Mouse (Mus musculus): Measurements from ENCODE around the gene 4930430A15Rik. TPM values are rescaled to one million over a fixed set of nuclear protein-coding genes. Genes with fewer than 3 reads are reported as not detected.

Gene 4930430A15Rik
- polyA plus RNA-seq (2012; rRNA removed) = not detected in 2 replicates

DNA sequence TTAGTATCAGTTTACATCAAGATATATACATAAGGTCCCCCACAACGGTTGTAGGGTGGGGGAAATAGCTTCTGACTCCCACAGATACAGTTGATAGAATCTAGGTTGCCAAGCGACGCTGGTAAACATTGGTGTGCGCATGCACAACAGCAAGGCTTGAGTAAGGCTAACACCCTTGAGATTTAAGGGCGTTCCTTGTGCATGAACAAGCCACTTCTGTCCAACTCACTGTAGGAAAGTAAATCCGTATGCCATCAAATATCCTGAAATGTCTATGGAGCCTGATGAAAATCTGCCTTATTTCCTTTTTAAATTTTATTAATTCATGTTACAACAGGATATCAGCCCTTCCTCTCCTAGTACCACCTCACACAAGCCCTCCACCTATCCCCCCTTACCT, at the start of gene 4930430A15Rik:
Gene 4930430A15Rik (minus strand): TSS at position 101 of the 400 bp plus-strand sequence.
- no peak for DNase-seq
- H3K4me3 ChIP-seq (ENCODE audit: control insufficient read depth, insufficient read depth, low read length) = no peak within 1 kb of the TSS
- no peaks in the 10 kb centered on the region for H3K36me3 ChIP-seq (ENCODE audit: control insufficient read depth, insufficient read depth, low read length)
- no peaks in the 10 kb centered on the region for H3K4me1 ChIP-seq (replicated peaks; ENCODE audit: control insufficient read depth, insufficient read depth, low read length)
- no peak within 1 kb of the TSS for H3K27ac ChIP-seq (ENCODE audit: control insufficient read depth, insufficient read depth, low read length)
- 89% methylated on average over 6 of the region's 6 CpGs for WGBS
- TF ChIP-seq POLR2A (IDR thresholded peaks at IDR 0.05; ENCODE audit: control insufficient read depth, extremely low read depth, insufficient read depth, low read length, poor library complexity) (no peak), CTCF (IDR thresholded peaks at IDR 0.05; ENCODE audit: borderline replicate concordance, control insufficient read depth, extremely low read depth, insufficient read depth, low read length, poor library complexity) (no peak)
- no peaks in the 10 kb centered on the region for H3K27me3 ChIP-seq (ENCODE audit: control insufficient read depth, insufficient read depth, low read length)

DNA sequence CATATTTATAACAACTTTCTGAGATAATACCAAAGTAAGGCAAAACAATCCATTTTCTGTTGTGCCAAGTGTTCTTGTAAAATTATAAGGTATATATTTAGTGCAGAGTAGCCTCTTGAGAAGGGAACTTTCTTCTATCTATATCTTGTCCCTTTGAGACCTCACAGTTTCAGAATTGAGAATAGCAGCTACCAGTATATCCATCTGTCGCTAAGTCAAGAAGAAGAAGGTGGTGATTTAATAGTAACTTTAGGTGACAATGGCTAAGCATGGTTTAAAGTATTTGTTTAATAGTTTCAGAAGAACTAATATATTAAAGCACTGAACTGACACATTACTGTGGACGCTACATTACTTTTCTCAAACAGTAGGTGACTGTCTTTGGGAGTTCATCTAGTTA, 44.6 kb upstream of the 4930430A15Rik start, which contains the start of gene Olfr1277:
Gene Olfr1277 (minus strand): TSS at position 101 of the 400 bp plus-strand sequence.
- H3K4me3 ChIP-seq (ENCODE audit: control insufficient read depth, insufficient read depth, low read length) = no peak within 1 kb of the TSS
- no peak within 1 kb of the TSS for H3K27ac ChIP-seq (ENCODE audit: control insufficient read depth, insufficient read depth, low read length)
- H3K4me1 ChIP-seq (replicated peaks; ENCODE audit: control insufficient read depth, insufficient read depth, low read length) = no peaks in the 10 kb centered on the region
- no peak for DNase-seq
- TF ChIP-seq POLR2A (IDR thresholded peaks at IDR 0.05; ENCODE audit: control insufficient read depth, extremely low read depth, insufficient read depth, low read length, poor library complexity) (no peak), CTCF (IDR thresholded peaks at IDR 0.05; ENCODE audit: borderline replicate concordance, control insufficient read depth, extremely low read depth, insufficient read depth, low read length, poor library complexity) (no peak)
- H3K27me3 ChIP-seq (ENCODE audit: control insufficient read depth, insufficient read depth, low read length) = no peaks in the 10 kb centered on the region
- WGBS = 88% methylated on average over 2 of the region's 2 CpGs
- no peaks in the 10 kb centered on the region for H3K36me3 ChIP-seq (ENCODE audit: control insufficient read depth, insufficient read depth, low read length)

DNA sequence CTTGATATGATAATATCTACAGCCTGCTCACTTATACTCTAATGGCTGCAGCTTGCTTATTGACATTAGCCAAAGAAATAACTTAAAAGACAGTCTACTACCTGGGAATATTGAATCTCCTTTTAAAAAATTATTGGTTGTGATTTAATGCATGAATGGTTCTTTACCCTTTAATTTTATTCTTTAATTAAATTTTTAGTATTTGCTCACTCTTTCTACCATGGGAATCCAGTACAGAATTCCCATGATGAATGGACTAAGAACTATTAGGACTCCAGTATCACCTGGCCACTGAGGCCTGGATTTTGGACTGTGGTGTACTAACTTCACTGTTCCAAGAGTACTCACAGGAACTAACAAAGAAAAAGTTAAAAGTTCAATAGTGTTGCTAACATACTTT, 24.8 kb upstream of the 4930430A15Rik start, which contains the start of gene Olfr1276:
Gene Olfr1276 (plus strand): TSS at position 301 of the 400 bp plus-strand sequence.
- no peaks in the 10 kb centered on the region for H3K36me3 ChIP-seq (ENCODE audit: control insufficient read depth, insufficient read depth, low read length)
- no peaks in the 10 kb centered on the region for H3K4me1 ChIP-seq (replicated peaks; ENCODE audit: control insufficient read depth, insufficient read depth, low read length)
- no peak for DNase-seq
- H3K4me3 ChIP-seq (ENCODE audit: control insufficient read depth, insufficient read depth, low read length) = no peak within 1 kb of the TSS
- no peak within 1 kb of the TSS for H3K27ac ChIP-seq (ENCODE audit: control insufficient read depth, insufficient read depth, low read length)
- no peaks in the 10 kb centered on the region for H3K27me3 ChIP-seq (ENCODE audit: control insufficient read depth, insufficient read depth, low read length)
- no peak for TF ChIP-seq POLR2A (IDR thresholded peaks at IDR 0.05; ENCODE audit: control insufficient read depth, extremely low read depth, insufficient read depth, low read length, poor library complexity)
- TF ChIP-seq CTCF (IDR thresholded peaks at IDR 0.05; ENCODE audit: borderline replicate concordance, control insufficient read depth, extremely low read depth, insufficient read depth, low read length, poor library complexity) = no peak

DNA sequence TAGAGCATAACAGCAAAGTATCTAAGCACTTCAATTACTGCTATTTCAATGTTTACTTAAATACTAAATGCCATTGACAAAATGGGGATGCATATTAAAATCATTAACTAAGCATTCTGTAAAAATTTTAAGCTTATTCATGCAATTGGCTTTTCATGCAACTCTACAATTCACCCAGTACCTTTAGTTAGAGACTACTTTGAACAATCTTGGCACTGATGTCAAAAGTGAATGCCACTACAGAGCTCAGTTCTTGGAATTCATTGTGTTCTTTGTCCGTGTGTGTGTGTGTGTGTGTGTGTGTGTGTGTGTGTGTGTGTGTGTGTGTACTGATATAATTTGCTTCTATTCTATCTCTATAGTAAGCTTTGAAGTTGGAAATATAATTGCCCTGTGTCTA, 5.8 kb upstream of the 4930430A15Rik start, which contains the start of gene Olfr1275:
Gene Olfr1275 (minus strand): TSS at position 101 of the 400 bp plus-strand sequence.
- Histone ChIP-seq H3K27ac (ENCODE audit: control insufficient read depth, insufficient read depth, low read length) (no peak within 1 kb of the TSS), H3K27me3 (ENCODE audit: control insufficient read depth, insufficient read depth, low read length) (no peaks in the 10 kb centered on the region), H3K36me3 (ENCODE audit: control insufficient read depth, insufficient read depth, low read length) (no peaks in the 10 kb centered on the region), H3K4me3 (ENCODE audit: control insufficient read depth, insufficient read depth, low read length) (no peak within 1 kb of the TSS), H3K4me1 (replicated peaks; ENCODE audit: control insufficient read depth, insufficient read depth, low read length) (no peaks in the 10 kb centered on the region)
- WGBS = 91% methylated on average over 1 of the region's 1 CpGs
- TF ChIP-seq CTCF (IDR thresholded peaks at IDR 0.05; ENCODE audit: borderline replicate concordance, control insufficient read depth, extremely low read depth, insufficient read depth, low read length, poor library complexity) (no peak), POLR2A (IDR thresholded peaks at IDR 0.05; ENCODE audit: control insufficient read depth, extremely low read depth, insufficient read depth, low read length, poor library complexity) (no peak)
- no peak for DNase-seq

DNA sequence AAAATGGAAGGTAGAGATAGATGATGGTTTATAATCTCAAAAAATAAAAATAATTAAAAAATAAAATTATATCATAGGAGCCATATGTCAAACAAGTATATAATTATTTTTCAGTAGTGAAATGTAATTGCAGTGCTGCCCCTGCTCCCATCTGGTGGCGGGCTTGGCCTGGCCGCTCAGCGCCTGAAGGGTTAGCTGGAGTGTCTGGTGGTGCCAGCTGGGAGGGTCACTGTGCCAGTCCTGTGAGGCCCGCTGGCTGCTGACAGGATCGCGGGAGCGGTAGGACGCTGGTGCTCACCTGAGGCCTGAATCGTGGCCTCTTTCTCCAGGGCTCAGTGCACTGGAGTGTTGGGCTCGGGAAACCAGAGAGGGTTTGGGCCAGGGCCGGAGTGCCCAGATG, 47.3 kb downstream of the 4930430A15Rik start:
- no peaks in the 10 kb centered on the region for H3K4me1 ChIP-seq (replicated peaks; ENCODE audit: control insufficient read depth, insufficient read depth, low read length)
- 97% methylated on average over 11 of the region's 11 CpGs for WGBS
- TF ChIP-seq POLR2A (IDR thresholded peaks at IDR 0.05; ENCODE audit: control insufficient read depth, extremely low read depth, insufficient read depth, low read length, poor library complexity) = no peak
- TF ChIP-seq CTCF (IDR thresholded peaks at IDR 0.05; ENCODE audit: borderline replicate concordance, control insufficient read depth, extremely low read depth, insufficient read depth, low read length, poor library complexity) = no peak

DNA sequence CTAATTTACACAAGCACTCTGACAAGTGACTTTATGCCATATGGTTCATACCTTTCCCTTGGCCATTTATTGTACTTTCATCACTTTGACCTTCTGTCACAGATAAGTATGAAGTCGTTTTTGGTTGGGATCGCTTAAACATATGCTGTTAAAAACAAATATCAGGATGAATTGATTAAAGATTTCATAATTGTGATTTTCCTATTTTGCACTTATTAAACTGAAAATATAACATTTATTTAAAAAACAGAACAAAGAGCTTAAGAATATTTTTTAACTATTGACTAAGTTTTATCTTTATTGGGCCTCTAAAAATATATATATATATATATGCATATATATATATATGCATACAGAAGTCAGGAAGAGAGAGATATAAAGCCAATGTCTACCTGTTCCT, 76.6 kb downstream of the 4930430A15Rik start, which contains the start of gene Gm15130:
Gene Gm15130 (minus strand): TSS at position 101 of the 400 bp plus-strand sequence.
- DNase-seq = no peak
- no peak within 1 kb of the TSS for H3K27ac ChIP-seq (ENCODE audit: control insufficient read depth, insufficient read depth, low read length)
- TF ChIP-seq CTCF (IDR thresholded peaks at IDR 0.05; ENCODE audit: borderline replicate concordance, control insufficient read depth, extremely low read depth, insufficient read depth, low read length, poor library complexity) (no peak), POLR2A (IDR thresholded peaks at IDR 0.05; ENCODE audit: control insufficient read depth, extremely low read depth, insufficient read depth, low read length, poor library complexity) (no peak)
- H3K4me3 ChIP-seq (ENCODE audit: control insufficient read depth, insufficient read depth, low read length) = no peak within 1 kb of the TSS
- H3K27me3 ChIP-seq (ENCODE audit: control insufficient read depth, insufficient read depth, low read length) = no peaks in the 10 kb centered on the region
- no peaks in the 10 kb centered on the region for H3K4me1 ChIP-seq (replicated peaks; ENCODE audit: control insufficient read depth, insufficient read depth, low read length)
- 86% methylated on average over 2 of the region's 2 CpGs for WGBS
- no peaks in the 10 kb centered on the region for H3K36me3 ChIP-seq (ENCODE audit: control insufficient read depth, insufficient read depth, low read length)

More for the DNA sequence above, 47.3 kb downstream of the 4930430A15Rik start:
- Histone ChIP-seq H3K27ac (ENCODE audit: control insufficient read depth, insufficient read depth, low read length) (no peak overlapping the region), H3K36me3 (ENCODE audit: control insufficient read depth, insufficient read depth, low read length) (no peaks in the 10 kb centered on the region), H3K4me3 (ENCODE audit: control insufficient read depth, insufficient read depth, low read length) (no peak overlapping the region), H3K27me3 (ENCODE audit: control insufficient read depth, insufficient read depth, low read length) (no peaks in the 10 kb centered on the region)
- no peak for DNase-seq

DNA sequence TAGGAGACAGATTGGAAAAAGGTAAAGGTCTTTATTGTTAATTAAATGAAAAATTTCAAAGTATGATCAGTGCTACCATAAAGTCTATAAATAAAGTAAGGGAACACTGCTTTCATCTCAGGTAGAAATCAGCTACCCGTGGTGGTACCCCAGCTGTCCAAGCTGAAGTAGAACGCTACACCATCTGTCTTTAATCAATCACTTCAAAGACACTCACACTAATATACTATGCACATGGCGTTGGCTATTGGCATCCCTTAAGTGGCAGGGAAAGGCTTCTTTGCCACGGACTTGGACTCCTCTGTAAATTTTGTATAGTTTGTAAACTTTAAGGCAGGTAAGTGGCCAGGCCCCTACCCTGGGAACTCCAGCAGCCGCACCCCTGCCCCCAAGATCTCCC, 93.7 kb downstream of the 4930430A15Rik start:
- 85% methylated on average over 5 of the region's 5 CpGs for WGBS
- no peak overlapping the region for H3K4me3 ChIP-seq (ENCODE audit: control insufficient read depth, insufficient read depth, low read length)
- no peak for TF ChIP-seq POLR2A (IDR thresholded peaks at IDR 0.05; ENCODE audit: control insufficient read depth, extremely low read depth, insufficient read depth, low read length, poor library complexity)

More for the DNA sequence above, 93.7 kb downstream of the 4930430A15Rik start:
- Histone ChIP-seq H3K4me1 (replicated peaks; ENCODE audit: control insufficient read depth, insufficient read depth, low read length) (no peaks in the 10 kb centered on the region), H3K36me3 (ENCODE audit: control insufficient read depth, insufficient read depth, low read length) (no peaks in the 10 kb centered on the region), H3K27ac (ENCODE audit: control insufficient read depth, insufficient read depth, low read length) (no peak overlapping the region), H3K27me3 (ENCODE audit: control insufficient read depth, insufficient read depth, low read length) (no peaks in the 10 kb centered on the region)
- no peak for DNase-seq

Other genes with a start within 250 kb of the 4930430A15Rik start
- gene Gm13941, start 123.6 kb downstream of the 4930430A15Rik start, polyA plus RNA-seq (2012; rRNA removed) = not detected in 2 replicates
- not detected in 2 replicates for gene Gm15130, start 76.7 kb downstream of the 4930430A15Rik start, polyA plus RNA-seq (2012; rRNA removed)
- gene Olfr1275, start 5.7 kb upstream of the 4930430A15Rik start, polyA plus RNA-seq (2012; rRNA removed) = not detected in 2 replicates
- gene Olfr1276, start 24.9 kb upstream of the 4930430A15Rik start, polyA plus RNA-seq (2012; rRNA removed) = not detected in 2 replicates
- not detected in 2 replicates for gene Olfr1277, start 44.5 kb upstream of the 4930430A15Rik start, polyA plus RNA-seq (2012; rRNA removed)
- not detected in 2 replicates for gene Olfr1278, start 60.5 kb upstream of the 4930430A15Rik start, polyA plus RNA-seq (2012; rRNA removed)
- gene Olfr1279, start 71.0 kb upstream of the 4930430A15Rik start, polyA plus RNA-seq (2012; rRNA removed) = not detected in 2 replicates
- not detected in 2 replicates for gene Olfr1280, start 84.4 kb upstream of the 4930430A15Rik start, polyA plus RNA-seq (2012; rRNA removed)
- gene Olfr1281, start 96.9 kb upstream of the 4930430A15Rik start, polyA plus RNA-seq (2012; rRNA removed) = not detected in 2 replicates
- not detected in 2 replicates for gene Olfr1282, start 106.5 kb upstream of the 4930430A15Rik start, polyA plus RNA-seq (2012; rRNA removed)
- gene Olfr1283, start 137.2 kb upstream of the 4930430A15Rik start, polyA plus RNA-seq (2012; rRNA removed) = not detected in 2 replicates
- gene Olfr1284, start 145.9 kb upstream of the 4930430A15Rik start, polyA plus RNA-seq (2012; rRNA removed) = not detected in 2 replicates
- gene Olfr1286, start 193.5 kb upstream of the 4930430A15Rik start, polyA plus RNA-seq (2012; rRNA removed) = not detected in 2 replicates
- not detected in 2 replicates for gene Olfr1287, start 219.5 kb upstream of the 4930430A15Rik start, polyA plus RNA-seq (2012; rRNA removed)
- gene Olfr1288, start 244.5 kb upstream of the 4930430A15Rik start, polyA plus RNA-seq (2012; rRNA removed) = not detected in 2 replicates

All from thymus, adult 2 months (tissue).